Comparison of ENCODE assay signal across 15 mouse cellular contexts in genomic region chr12:45256309-45256708, GRCm38 (mm10).
"Had no signal": no experiment of that assay in that cellular context is flagged by ENCODE, and none has a peak within 500 bp of the region (broad histone marks: within the 10 kb centered on the region; RNA-seq: fewer than 3 reads in every experiment).

No protein-coding gene starts in this region.

- H3K27ac ChIP-seq: lung, embryonic 15.5 days; macrophage; midbrain, embryonic 13.5 days; midbrain, embryonic 15.5 days; neural tube, embryonic 12.5 days had no signal

- H3K4me1 ChIP-seq: lung, embryonic 15.5 days; megakaryocyte, embryonic 14.5 days; midbrain, embryonic 13.5 days; midbrain, embryonic 15.5 days; neural tube, embryonic 12.5 days had no signal

- H3K9me3 ChIP-seq: lung, embryonic 15.5 days; midbrain, embryonic 13.5 days; midbrain, embryonic 15.5 days; neural tube, embryonic 12.5 days had no signal

- DNase-seq: lung, adult 2 months; lung, postnatal 14 days; lung, postnatal 36 days; right cerebral cortex, postnatal 14 days; thymus, adult 2 months; thymus, postnatal 25 days; thymus, postnatal 4 days had no signal

- H3K36me3 ChIP-seq: lung, embryonic 15.5 days; midbrain, embryonic 13.5 days; midbrain, embryonic 15.5 days; neural tube, embryonic 12.5 days had no signal

- H3K9ac ChIP-seq: lung, embryonic 15.5 days; midbrain, embryonic 13.5 days; midbrain, embryonic 15.5 days; neural tube, embryonic 12.5 days had no signal

- ATAC-seq: lung, postnatal 0 days; midbrain, embryonic 15.5 days had no signal

- H3K27me3 ChIP-seq: lung, embryonic 15.5 days; megakaryocyte, embryonic 14.5 days; midbrain, embryonic 13.5 days; midbrain, embryonic 15.5 days; neural tube, embryonic 12.5 days had no signal

- H3K4me2 ChIP-seq: lung, embryonic 15.5 days; midbrain, embryonic 11.5 days; midbrain, embryonic 13.5 days; midbrain, embryonic 15.5 days; neural tube, embryonic 12.5 days had no signal

- H3K4me3 ChIP-seq: lung, embryonic 15.5 days; megakaryocyte, embryonic 14.5 days; midbrain, embryonic 13.5 days; midbrain, embryonic 15.5 days; neural tube, embryonic 12.5 days had no signal
